Mouse (Mus musculus): ENCODE data around the gene Snx5.

The Snx5 gene

DNA sequence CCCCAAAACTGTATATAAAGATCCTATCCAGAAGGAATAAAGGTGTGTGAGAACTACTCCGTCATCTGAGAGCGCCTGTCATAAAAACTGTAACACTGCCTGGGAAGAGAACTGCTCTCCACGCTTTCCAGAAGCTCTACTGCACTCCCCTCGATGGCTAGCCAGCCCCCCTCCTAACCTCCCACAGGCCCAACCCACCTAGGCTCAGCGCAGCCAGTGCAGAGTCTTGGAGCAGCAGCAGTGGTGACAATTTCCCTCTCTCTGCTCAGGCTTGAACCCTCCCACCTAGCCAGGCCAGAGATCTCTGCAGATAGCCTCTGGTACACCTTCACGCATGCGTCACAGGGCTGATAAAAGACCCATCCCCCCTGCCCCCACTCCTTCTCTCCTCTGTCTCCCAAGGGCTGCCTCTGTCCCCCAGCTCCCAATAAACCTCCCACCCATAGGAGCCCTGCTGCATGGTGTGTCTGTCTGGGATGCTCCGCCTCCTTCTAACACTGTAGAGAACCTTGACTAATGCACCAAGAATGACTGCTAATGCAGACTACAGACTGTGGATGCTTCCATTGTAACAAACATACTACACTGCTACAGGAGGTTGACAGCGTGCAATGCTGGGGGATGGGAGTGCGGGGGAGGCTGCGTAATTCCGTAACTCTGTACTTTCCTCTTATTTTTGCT is 43.7 kb downstream of the Snx5 start:
- no peak for DNase-seq

DNA sequence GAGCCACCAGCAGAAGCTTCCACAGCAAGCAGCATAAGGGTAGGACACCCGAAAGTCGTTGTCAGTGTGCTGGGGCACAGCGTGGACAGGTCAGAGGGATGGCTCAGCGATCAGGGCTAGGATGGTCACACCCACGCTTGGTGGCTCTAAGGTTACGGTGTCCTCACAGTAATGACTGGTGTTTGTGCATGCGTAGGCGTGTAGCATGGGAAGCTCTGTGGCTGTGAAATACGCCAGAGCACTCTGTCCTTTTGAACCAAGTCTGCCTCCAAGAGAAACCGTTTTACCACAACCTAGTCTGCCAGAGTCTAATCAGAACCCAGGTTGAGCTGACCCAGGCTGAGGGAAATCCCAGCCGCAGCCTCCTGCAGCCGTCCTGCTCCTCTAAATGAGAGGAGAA is 46.4 kb downstream of the Snx5 start:
- no peak for DNase-seq

DNA sequence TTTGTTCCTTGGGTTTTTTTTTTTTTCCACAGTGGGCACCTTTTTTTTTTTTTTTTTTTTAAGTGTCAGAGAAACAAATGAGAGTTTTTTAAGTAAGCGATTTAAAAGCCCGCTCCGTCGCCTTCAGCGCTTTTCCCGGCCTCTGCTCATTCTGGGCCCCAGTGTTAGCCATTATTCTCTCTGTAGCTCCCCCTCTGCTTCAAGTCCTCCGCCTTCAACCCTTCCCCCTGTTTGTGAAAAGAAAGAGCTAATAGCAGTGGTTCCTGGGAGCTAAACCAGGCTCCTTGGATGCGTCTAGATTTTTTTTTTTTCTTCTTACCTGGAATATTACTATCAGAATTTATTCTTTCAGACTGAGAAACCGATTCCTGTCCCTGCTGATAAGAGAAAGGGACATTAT is 55.1 kb downstream of the Snx5 start:
- DNase-seq = no peak

DNA sequence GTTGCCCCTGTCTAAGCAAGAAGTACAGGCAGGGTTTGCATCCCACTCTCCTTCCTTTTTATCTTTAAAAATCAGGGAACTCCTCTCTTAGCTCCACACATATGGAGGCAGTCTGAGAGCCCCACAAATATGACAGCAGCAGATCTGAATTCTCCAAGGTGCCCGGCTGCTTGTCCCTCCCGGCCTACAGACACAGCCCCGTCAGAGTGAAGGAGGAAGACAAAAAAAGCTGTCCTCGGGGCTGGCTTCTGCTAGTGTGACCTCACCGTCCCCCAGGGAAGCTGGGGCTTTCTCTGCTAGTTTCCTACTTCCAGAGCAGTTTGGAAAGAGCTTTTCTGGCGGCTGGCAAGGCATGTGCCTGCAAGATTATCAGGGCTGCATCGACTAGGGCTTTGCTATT is 55.5 kb downstream of the Snx5 start:
- DNase-seq = no peak

DNA sequence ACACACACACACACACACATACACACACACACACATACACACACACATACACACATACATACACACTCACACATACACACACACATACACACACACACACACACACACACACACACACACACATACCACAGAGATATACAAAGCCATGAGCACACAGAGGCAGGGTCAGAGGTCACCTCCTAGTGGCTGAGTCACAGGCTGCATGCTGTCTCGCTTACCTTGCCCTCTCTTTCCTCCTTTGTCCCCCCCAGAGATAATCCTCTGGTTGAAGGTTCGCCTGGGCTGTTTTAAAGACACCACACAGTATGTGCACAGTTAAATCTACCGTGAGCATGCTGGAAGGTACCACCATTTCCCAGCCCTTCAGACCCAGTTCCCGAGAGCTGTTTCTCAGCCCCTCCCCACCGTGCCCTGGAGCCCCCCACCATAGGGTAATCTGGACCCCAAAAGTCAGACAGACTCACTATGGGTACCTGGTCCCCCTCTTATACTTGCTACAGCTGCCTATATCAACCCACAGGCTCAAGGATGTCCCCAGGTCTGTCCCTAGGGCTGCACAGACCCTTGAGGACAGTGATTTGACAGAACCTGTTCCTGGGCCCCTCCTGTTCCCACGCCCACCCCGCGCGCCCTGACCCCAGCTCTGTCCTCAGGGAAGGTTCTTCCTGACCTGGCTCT is 56.1 kb downstream of the Snx5 start:
- DNase-seq = no peak

DNA sequence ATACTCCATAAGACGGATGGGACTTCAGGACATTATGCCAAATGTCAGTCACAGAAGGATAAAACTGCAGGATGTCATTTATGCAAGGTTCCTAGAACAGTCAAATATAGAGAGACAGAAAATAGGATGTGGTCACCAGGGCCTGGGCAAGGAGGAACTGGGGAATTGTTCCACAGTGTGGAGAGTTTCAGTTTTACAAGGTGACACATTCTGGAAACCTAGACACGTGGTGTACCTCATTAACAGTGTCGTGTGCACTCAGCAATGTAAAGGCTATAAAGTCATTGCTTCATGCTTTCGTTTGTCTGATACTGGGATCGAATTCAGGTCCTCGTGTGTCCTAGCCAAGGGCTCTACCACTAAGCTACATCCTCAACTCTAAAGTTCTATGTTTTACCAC is 56.9 kb downstream of the Snx5 start:
- DNase-seq = no peak

DNA sequence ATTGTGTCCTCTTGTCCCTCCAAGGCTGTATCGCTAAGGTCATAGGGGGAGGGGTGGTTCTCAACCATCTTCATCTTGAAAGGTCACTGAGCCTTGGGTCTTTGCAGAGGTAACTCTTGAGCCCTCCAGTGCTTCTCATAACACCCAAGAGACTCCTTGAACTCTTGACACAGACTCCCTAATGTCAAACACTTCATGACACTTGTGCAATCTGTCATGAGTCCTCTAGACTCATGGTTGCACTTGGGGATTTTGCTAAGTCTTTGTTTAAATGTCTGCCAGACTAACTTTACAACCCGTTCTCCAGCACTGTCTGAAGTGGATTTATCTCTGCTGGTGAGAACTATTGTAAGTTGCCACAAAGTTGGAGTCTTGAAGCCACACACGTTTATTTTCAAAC is 61.3 kb downstream of the Snx5 start:
- DNase-seq = no peak

DNA sequence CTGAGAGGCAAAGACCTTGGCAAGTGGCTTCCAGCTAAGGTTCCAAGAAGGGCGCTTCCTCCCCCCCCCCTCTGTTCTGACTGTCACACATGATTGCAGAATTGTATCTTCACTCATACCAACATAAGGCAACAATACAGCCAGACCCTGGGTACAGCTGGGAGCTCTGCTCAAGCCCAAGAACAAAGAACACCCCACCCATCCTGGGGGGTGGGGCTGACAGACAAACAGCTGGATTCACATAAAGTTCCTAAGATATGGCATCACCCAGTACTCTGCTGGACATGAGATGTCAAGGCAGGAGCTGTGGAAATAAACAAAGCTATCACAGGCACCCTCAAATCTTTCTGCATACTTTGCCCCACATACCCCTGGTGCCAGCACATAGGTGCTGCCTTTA is 63.3 kb downstream of the Snx5 start:
- no peak for DNase-seq

DNA sequence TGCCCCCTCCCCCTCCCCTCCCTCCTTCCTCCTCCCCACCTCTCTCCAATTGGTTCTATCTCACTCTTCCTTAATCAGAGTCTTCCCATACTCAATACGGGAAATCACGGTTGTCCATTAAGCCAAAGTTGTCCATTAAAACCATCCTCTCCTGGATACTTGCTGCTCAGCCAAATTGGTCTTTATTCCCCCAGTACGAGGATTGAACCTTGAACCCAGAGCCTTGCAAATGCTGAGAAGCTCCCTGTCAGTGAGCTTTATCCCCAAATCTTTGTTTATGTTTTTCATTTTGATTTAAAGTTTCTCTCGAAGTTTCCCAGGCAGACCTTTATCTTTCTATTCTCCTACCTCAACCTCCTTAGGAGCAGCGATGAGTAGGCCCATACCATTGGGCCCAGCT is 67.7 kb downstream of the Snx5 start:
- DNase-seq = no peak

DNA sequence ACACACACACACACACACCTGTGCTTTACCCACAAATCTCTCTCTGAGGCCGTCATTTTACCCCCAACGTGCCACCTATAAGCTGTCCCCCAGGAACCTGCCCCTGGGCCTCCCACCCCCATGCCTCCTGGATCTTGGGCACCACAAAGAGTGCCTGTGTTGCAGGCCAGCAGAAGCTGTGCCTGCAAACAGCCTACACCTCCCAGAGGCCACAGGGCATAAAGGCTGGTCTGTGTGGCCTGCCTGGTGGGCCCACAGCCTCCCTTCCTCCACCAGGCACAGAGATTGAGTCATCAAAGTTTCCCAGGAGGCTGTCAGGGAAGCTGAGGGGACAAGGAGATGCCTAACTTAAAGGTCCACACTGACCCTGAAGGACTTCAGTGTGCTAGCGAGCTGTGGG is 68.1 kb downstream of the Snx5 start:
- DNase-seq = no peak

DNA sequence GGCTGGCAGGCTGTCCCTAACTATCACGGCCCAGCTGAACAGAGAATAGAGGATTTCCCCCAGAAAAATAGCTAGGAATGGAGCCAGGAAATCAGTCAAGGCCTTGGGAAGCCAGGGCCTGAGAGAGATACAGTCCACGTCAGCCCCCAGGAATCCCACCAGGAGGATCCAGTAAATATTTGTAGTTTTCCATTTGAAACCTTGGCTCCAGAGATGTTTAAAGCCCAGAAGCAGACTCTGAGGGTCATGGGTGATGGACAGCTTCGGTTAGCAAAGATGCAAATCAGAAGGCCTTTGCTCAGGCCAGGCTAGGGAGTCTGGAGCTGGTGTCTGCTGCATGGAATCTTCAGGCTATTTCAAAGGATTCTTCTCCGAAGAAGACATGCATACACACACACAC is 68.6 kb downstream of the Snx5 start:
- DNase-seq = no peak
